Mouse (Mus musculus) kidney, embryonic 15.5 days (tissue): Measurements from ENCODE around the gene Krtcap3. TPM values are rescaled to one million over a fixed set of nuclear protein-coding genes. Genes with fewer than 3 reads are reported as not detected.
"Not testable (repeated sequence)": the region's sequence is repeated elsewhere in the genome, so short reads cannot be mapped to it uniquely, and the experiment has no call there.

Experiments
- ATAC-seq: fragments of 200-750 bp; cut with Nextera tagmentation; replicated peaks from 2 replicates; pipeline ENCODE4 v1.8.0; 2017; ENCODE audit warnings: moderate TSS enrichment; ENCODE audit not compliant: low FRiP score
- H3K27ac ChIP-seq: fragments of 300-500 bp; sonication (generic); 2 replicates; pipeline ENCODE4 v1.5.1; 2015; ENCODE audit warnings: mild to moderate bottlenecking, inconsistent platforms
- H3K27me3 ChIP-seq: fragments of 300-500 bp; sonication (generic); 2 replicates; pipeline ENCODE4 v1.6.1; 2015; ENCODE audit warnings: inconsistent platforms
- H3K36me3 ChIP-seq: fragments of 300-500 bp; sonication (generic); 2 replicates; pipeline ENCODE4 v1.6.1; 2015; ENCODE audit warnings: inconsistent platforms
- H3K4me1 ChIP-seq: fragments of 300-500 bp; sonication (generic); 2 replicates; pipeline ENCODE4 v1.6.1; 2015; ENCODE audit warnings: inconsistent platforms
- H3K4me2 ChIP-seq: fragments of 300-500 bp; sonication (generic); 2 replicates; pipeline ENCODE4 v1.6.1; 2015; ENCODE audit warnings: moderate library complexity, mild to moderate bottlenecking, inconsistent platforms
- H3K4me3 ChIP-seq: fragments of 300-500 bp; sonication (generic); replicated peaks from 2 replicates; pipeline ENCODE4 v1.5.1; 2015; ENCODE audit warnings: mild to moderate bottlenecking, inconsistent platforms
- H3K9ac ChIP-seq: fragments of 300-500 bp; sonication (generic); 2 replicates; pipeline ENCODE4 v1.6.1; 2015; ENCODE audit warnings: mild to moderate bottlenecking, inconsistent platforms
- H3K9me3 ChIP-seq: fragments of 300-500 bp; sonication (generic); replicated peaks from 2 replicates; pipeline ENCODE4 v1.6.1; 2016; ENCODE audit warnings: inconsistent platforms
- WGBS: fragments of 180-500 bp; shearing (Covaris S2); methylation state at CpG from one replicate; pipeline ENCODE4 v1.1.7; 2015; ENCODE audit warnings: mixed read lengths; 5-methylcytosine and 5-hydroxymethylcytosine counted together
- polyA plus RNA-seq: library from polyadenylated mRNA; unstranded; fragments of >200 nt; fragmentation: Nextera tagmentation; extraction: Ambion mirVana; gene quantifications from 2 replicates; pipeline ENCODE4 v1.2.1, GENCODE M21; 2015

Gene Krtcap3
- 21.5 and 25.1 TPM in 2 replicates for polyA plus RNA-seq

- Histone ChIP-seq H3K27me3 (no peaks in the 10 kb centered on the region), H3K4me1 (peaks cover 26% of the 10 kb centered on the region), H3K9me3 (no peaks in the 10 kb centered on the region), H3K4me3 (peak within 1 kb of the TSS; percentile 44), H3K27ac (peak within 1 kb of the TSS; percentile 73), H3K9ac (peak within 1 kb of the TSS; percentile 41), H3K36me3 (peaks cover 97% of the 10 kb centered on the region), H3K4me2 (peak within 1 kb of the TSS; percentile 69)
- peak; percentile 92 for ATAC-seq
- 11% methylated on average over 47 of the region's 47 CpGs for WGBS
These were observed at the start of gene Krtcap3 for GRCm38 (mm10) chr5:31251541-31252101. Krtcap3 (plus strand) TSS chr5:31251691.

- H3K4me1 ChIP-seq, result peaks cover 33% of the 10 kb centered on the region
- WGBS, result under 1% methylated on average over 53 of the region's 53 CpGs
- peaks cover 4% of the 10 kb centered on the region for H3K9me3 ChIP-seq
- ATAC-seq, result peak; percentile 96
- H3K4me3 ChIP-seq, result peak within 1 kb of the TSS; percentile 94
- peak within 1 kb of the TSS; percentile 91 for H3K27ac ChIP-seq
- H3K27me3 ChIP-seq, result no peaks in the 10 kb centered on the region
- peaks cover 82% of the 10 kb centered on the region for H3K36me3 ChIP-seq
- H3K9ac ChIP-seq, result peak within 1 kb of the TSS; percentile 85
- H3K4me2 ChIP-seq, result peak within 1 kb of the TSS; percentile 76
These were observed 49.5 kb upstream of the Krtcap3 start, which contains the start of gene Zfp513 for GRCm38 (mm10) chr5:31201742-31202590. Zfp513 (minus strand) TSS chr5:31202303.

DNA sequence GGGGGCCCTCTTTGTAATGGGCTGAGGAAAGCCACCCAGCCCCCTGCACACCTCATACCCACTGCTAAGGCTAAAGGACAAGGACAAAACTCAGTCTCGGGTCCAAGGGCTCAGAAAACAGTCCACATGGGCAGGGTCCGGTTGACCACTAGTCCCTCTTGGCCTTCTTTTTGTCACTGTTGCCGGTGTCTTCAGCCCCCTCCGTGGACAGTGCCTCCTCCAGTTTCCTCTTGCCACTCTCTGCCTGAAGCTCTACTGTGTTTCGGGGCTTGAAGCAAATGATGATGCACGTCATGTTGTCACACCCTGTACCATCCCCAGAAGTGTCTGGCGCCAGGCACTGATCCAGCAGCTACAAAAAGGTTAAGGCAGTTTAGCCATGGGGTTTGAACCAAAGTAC is 48.6 kb upstream of the Krtcap3 start:
- H3K4me3 ChIP-seq, result peak overlapping the region; percentile 94
- peak overlapping the region; percentile 91 for H3K27ac ChIP-seq
- H3K9me3 ChIP-seq, result peaks cover 4% of the 10 kb centered on the region
- H3K4me2 ChIP-seq, result peak overlapping the region; percentile 76
- WGBS, result 87% methylated on average over 7 of the region's 7 CpGs
- H3K4me1 ChIP-seq, result peaks cover 33% of the 10 kb centered on the region
- peaks cover 82% of the 10 kb centered on the region for H3K36me3 ChIP-seq
- H3K27me3 ChIP-seq, result no peaks in the 10 kb centered on the region
- 0 out of 2 replicates have a peak overlapping the region, but pooled peaks have one; percentile 85 for H3K9ac ChIP-seq
- no peak; the same call in 1 of the 2 replicates for ATAC-seq

- H3K4me2 ChIP-seq, result no peak overlapping the region
- peaks cover 4% of the 10 kb centered on the region for H3K9me3 ChIP-seq
- H3K4me3 ChIP-seq, result no peak overlapping the region
- peaks cover 33% of the 10 kb centered on the region for H3K4me1 ChIP-seq
- H3K9ac ChIP-seq, result no peak overlapping the region
- 94% methylated on average over 2 of the region's 2 CpGs for WGBS
- H3K36me3 ChIP-seq, result peaks cover 82% of the 10 kb centered on the region
- H3K27me3 ChIP-seq, result no peaks in the 10 kb centered on the region
- ATAC-seq, result no peak
- no peak overlapping the region for H3K27ac ChIP-seq
These were observed 47.6 kb upstream of the Krtcap3 start for GRCm38 (mm10) chr5:31203866-31204265.

DNA sequence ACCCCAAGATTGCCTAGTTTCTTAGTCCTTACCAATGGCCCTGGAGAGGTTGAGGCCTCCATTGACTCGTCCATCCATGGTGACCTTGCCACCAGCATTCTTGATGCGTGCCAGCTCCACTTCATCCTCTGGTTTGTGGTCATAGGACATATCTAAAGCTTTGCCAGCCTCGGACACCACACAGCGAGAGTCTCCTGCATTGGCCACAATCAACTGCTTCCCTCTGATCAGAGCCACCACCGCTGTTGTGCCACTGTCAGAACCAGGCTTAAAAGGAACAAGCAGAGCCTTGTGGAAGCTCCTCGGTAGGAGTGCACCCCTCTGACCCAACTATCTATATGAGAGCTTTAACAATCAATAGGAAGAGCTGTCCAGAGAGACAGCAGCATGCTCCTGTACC is 47.1 kb upstream of the Krtcap3 start:
- H3K36me3 ChIP-seq, result peaks cover 76% of the 10 kb centered on the region

GRCm38 (mm10) chr5:31216554-31216953 is 34.9 kb upstream of the Krtcap3 start:
- H3K4me1 ChIP-seq, result peaks cover 16% of the 10 kb centered on the region
- 94% methylated on average over 6 of the region's 6 CpGs for WGBS
- H3K4me3 ChIP-seq, H3K9ac ChIP-seq, H3K9me3 ChIP-seq, H3K4me2 ChIP-seq, ATAC-seq, H3K27ac ChIP-seq, H3K36me3 ChIP-seq, H3K27me3 ChIP-seq: not testable (repeated sequence)

More for the DNA sequence above, 47.1 kb upstream of the Krtcap3 start:
- Histone ChIP-seq H3K27ac (no peak overlapping the region), H3K9me3 (peaks cover 4% of the 10 kb centered on the region), H3K27me3 (no peaks in the 10 kb centered on the region), H3K4me2 (no peak overlapping the region), H3K4me3 (no peak overlapping the region), H3K4me1 (peaks cover 30% of the 10 kb centered on the region), H3K9ac (no peak overlapping the region)
- WGBS, result 91% methylated on average over 6 of the region's 6 CpGs
- ATAC-seq, result no peak

GRCm38 (mm10) chr5:31218294-31218693 is 33.2 kb upstream of the Krtcap3 start:
- no peak overlapping the region for H3K9ac ChIP-seq
- H3K36me3 ChIP-seq, result no peaks in the 10 kb centered on the region
- no peaks in the 10 kb centered on the region for H3K27me3 ChIP-seq
- no peak overlapping the region for H3K4me3 ChIP-seq
- WGBS, result 59% methylated on average over 7 of the region's 7 CpGs
- peaks cover 17% of the 10 kb centered on the region for H3K4me1 ChIP-seq
- H3K4me2 ChIP-seq, result no peak overlapping the region
- no peak overlapping the region for H3K27ac ChIP-seq
- H3K9me3 ChIP-seq, result no peaks in the 10 kb centered on the region
- ATAC-seq, result no peak

GRCm38 (mm10) chr5:31219070-31219469 is 32.4 kb upstream of the Krtcap3 start:
- no peaks in the 10 kb centered on the region for H3K27me3 ChIP-seq
- peak overlapping the region; percentile 99 for H3K4me3 ChIP-seq
- peaks cover 17% of the 10 kb centered on the region for H3K4me1 ChIP-seq
- ATAC-seq, result no peak
- H3K9me3 ChIP-seq, result no peaks in the 10 kb centered on the region
- H3K27ac ChIP-seq, result no peak overlapping the region
- H3K9ac ChIP-seq, result 0 out of 2 replicates have a peak overlapping the region, but pooled peaks have one; percentile 31
- H3K4me2 ChIP-seq, result peak overlapping the region; percentile 84
- WGBS, result 5% methylated on average over 2 of the region's 2 CpGs
- H3K36me3 ChIP-seq, result no peaks in the 10 kb centered on the region

DNA sequence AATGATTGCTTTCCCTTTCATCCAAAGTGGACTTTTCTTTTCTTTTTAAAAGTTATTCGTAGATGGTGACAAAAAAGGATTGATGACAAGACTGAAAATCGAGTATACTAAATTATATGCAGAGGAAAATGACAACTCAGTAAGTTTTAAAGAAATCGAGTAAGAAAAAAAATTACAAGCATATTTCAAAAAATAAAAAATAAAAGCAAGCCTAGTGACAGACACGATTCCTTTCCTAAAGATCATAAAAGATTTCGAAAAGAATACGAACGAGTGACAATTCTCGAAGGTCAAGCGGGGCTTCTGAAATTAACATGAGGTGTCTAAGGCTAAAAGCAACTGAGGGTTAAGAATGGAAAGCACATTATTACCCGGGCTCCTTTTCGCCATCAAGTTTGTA is 32.0 kb upstream of the Krtcap3 start:
- no peaks in the 10 kb centered on the region for H3K27me3 ChIP-seq
- peaks cover 17% of the 10 kb centered on the region for H3K4me1 ChIP-seq
- peak overlapping the region; percentile 84 for H3K4me2 ChIP-seq
- H3K27ac ChIP-seq, result peak overlapping the region; percentile 95
- peak overlapping the region; percentile 97 for H3K9ac ChIP-seq
- WGBS, result 1% methylated on average over 11 of the region's 11 CpGs
- ATAC-seq, result no peak
- H3K36me3 ChIP-seq, result no peaks in the 10 kb centered on the region
- H3K4me3 ChIP-seq, result peak overlapping the region; percentile 99
- H3K9me3 ChIP-seq, result no peaks in the 10 kb centered on the region

DNA sequence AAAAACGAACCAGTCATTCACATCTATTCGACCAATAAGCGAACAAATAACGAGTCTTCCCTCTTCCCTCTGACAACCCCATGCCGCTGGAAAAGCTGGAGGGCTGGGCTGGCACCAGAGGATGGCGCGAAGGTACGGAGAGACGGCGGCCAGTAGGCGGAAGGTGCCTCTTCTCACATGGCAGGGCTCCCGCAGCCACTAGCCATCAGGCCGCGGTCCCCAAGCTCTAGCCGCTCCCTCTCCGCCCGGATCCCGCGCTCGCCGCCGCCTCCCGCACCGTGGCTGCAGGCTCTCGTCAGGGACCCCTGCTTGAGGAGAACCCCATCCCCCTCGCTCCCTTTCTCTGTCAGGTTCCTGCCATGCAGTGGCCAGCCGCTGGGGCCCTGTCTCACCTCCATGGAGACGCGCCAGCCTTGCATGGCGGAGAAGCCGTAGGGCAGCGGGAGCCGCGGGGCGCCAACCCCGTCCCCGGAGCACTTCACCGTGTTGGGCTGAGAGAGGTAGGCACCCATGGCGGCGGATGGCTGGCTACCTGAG is 31.5 kb upstream of the Krtcap3 start:
- Histone ChIP-seq H3K4me2 (peak overlapping the region; percentile 84), H3K36me3 (no peaks in the 10 kb centered on the region), H3K9me3 (no peaks in the 10 kb centered on the region), H3K27me3 (no peaks in the 10 kb centered on the region), H3K27ac (peak overlapping the region; percentile 95), H3K9ac (peak overlapping the region; percentile 97), H3K4me3 (peak overlapping the region; percentile 99), H3K4me1 (peaks cover 17% of the 10 kb centered on the region)
- WGBS, result under 1% methylated on average over 40 of the region's 40 CpGs
- peak; percentile 75 for ATAC-seq

- Histone ChIP-seq H3K9me3 (no peaks in the 10 kb centered on the region), H3K4me1 (peaks cover 17% of the 10 kb centered on the region), H3K36me3 (no peaks in the 10 kb centered on the region), H3K27me3 (no peaks in the 10 kb centered on the region), H3K27ac (peak within 1 kb of the TSS; percentile 95), H3K9ac (peak within 1 kb of the TSS; percentile 97), H3K4me3 (peak within 1 kb of the TSS; percentile 99), H3K4me2 (peak within 1 kb of the TSS; percentile 84)
- peak; percentile 96 for ATAC-seq
- WGBS, result under 1% methylated on average over 70 of the region's 70 CpGs
These were observed 30.8 kb upstream of the Krtcap3 start, which contains the start of gene Ppm1g for GRCm38 (mm10) chr5:31220448-31221303. Ppm1g (minus strand) TSS chr5:31220687.
